Mouse (Mus musculus) MN1 (cell line): ENCODE measurements around the gene Adamtsl5.
A peak's percentile ranks its signal among the peaks of the same experiment; 100 is the strongest.

Source experiments
- DNase-seq: peaks from one replicate; pipeline ENCODE4 v3.0.0-alpha.2; 2016; ENCODE audit warnings: low spot score

The Adamtsl5 gene

DNA sequence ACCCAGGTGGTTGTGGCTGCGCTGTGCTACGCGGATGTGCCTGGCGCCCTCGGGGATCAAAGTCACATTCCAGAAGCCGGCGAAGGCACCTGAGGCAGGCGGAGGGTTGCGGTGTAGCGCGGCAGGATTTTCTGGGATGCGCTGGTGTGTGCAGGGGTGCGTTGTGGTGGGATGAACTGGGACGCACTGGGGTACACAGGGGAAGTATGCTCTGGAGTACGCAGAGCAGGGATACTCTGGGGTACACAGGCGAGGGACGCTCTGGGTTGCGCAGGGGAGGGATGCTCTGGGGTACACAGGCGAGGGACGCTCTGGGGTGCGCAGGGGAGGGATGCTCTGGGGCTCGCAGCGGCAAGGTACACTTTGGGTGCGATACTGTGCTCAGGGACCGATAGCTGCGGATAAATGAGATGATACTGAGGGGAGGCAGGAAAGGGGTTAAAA lies 5.9 kb downstream of the Adamtsl5 start:
- no peak for DNase-seq

DNA sequence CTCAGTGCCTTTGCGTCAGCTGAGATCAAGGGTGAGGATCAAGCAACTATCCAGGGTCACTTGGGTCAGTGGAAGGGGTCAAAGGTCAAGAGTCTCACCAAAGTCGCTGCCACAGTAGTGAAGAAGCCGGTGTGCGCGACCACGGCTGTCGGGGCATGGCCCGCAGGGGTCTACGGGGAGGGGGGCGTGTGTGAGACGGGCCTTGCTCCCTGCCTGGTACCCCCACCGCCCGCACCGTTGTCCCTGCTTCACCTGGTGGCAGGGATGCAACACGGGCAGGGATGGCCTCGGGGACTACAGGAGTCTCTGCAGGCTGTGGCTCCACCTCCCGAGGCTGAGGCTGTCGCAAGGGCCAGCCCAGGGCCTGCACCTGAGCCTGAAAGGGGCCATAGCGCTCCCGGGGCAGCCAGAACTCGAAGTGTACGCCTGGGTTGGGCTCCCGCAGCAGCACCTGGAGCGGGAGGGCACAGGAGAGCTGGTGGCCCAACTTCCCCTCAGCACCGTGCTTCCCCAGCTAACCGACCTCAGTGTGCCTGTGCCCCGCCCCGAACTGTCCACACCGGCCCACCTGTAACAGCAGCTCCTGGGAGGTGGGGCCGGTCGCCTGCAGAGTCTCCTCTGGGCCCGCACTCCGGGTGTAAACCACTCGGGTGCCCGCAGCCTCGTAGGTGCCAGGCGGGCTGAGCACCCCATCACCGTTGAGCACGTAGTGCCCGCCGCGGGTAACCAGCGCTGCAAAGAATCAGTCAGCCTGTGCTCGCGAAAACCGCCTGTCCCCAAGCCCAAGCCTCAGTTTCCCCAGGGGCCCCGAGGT lies 6.5 kb downstream of the Adamtsl5 start:
- DNase-seq, result no peak

DNA sequence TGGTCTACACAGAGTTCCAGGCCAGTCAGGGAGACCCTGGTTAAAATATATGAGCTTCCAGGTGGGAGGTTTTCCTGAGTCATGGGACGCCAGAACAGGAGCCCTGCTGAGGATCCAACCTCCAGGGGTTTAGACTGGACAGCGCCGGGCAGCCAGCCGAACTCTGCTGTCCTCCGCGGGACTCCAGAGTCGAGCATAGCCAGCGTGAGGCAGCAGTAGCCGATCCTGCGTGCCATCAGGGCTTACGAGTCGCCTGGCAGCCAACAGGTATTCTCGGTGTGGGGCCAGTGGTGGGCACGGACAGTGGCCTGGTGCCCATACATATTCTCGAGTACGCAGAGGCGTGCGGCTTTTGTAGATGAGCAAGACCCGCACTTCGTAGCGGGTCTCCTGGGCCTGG lies 7.2 kb downstream of the Adamtsl5 start:
- no peak for DNase-seq

DNA sequence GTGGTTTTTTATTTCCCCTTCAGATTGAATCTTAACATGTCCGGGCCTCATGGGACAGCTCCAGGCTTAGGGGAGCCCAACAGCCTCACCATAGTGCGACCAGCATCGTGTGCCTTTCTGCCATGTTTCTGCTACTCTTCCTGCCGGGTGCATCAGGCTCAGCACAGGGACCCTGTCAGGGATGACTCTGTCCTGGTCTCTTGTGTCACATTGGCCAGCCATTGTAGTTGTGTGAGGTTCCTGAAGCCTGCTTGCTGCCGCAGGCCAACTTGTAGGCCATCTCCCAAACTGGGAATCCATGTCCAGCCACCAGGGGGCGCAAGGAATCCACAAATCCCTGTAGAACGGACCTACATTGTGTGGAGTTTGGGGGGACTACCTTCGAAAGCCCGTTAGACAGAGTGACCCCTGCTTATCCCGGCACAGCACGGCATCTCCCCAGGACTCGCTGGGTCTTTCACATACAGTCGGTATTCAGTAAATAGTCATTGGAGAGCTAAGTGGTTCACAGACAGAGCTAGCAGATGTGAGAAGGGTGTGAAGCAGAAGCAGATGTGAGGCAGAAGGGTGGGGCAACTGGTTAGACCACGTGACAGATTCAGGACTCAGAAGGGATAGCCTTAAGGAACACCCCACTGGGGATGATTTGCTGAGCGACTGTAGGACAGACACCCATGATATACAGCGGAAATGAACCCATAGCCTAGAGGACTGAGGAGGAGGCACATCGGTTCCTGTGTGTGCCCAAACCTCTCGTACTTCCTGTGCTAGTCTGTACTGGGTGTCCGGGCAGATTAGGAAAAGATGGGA lies 8.1 kb downstream of the Adamtsl5 start:
- peak; percentile 79 for DNase-seq

DNA sequence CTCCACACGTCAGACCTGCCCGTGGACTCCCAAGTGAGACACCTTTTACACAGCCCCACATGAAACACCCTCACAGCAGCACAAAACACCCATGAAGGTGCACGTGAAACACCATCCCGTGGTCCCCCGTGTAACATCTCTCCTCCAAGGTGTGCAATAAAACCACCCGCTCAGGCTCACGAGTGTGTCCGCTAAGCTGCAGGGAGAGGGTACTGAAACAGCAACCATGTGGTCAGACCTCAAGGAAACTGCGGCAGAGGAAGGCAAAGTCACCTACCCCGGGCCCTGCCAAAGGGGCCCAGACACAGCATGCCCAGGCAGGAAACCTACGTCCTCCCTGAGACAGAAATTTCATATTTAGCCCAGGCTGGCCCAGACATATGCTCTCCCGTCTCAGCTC lies 11.9 kb downstream of the Adamtsl5 start:
- no peak for DNase-seq

DNA sequence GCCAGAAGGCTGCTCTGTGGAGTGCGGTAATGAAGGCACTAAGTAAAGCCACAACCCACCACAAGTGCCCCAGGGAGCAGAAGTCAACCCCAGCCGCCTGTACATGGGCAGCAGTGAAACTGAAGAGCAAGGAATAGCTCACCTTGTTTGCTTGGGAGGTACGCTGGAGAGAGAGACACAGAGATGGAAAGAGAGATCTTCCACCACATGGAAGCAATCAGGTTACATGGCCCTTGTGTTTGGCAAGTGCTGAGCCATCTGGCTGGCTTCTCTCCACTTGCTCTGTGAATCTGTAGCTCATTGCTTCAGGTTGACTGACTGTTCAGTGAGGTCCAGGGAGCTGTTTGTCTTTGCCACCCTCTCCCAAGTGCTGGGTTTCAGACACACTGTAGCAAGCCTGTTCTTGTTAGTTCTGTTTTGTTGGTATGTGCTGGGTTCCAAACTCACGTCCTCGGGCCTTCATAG lies 15.7 kb downstream of the Adamtsl5 start:
- peak; percentile 41 for DNase-seq

DNA sequence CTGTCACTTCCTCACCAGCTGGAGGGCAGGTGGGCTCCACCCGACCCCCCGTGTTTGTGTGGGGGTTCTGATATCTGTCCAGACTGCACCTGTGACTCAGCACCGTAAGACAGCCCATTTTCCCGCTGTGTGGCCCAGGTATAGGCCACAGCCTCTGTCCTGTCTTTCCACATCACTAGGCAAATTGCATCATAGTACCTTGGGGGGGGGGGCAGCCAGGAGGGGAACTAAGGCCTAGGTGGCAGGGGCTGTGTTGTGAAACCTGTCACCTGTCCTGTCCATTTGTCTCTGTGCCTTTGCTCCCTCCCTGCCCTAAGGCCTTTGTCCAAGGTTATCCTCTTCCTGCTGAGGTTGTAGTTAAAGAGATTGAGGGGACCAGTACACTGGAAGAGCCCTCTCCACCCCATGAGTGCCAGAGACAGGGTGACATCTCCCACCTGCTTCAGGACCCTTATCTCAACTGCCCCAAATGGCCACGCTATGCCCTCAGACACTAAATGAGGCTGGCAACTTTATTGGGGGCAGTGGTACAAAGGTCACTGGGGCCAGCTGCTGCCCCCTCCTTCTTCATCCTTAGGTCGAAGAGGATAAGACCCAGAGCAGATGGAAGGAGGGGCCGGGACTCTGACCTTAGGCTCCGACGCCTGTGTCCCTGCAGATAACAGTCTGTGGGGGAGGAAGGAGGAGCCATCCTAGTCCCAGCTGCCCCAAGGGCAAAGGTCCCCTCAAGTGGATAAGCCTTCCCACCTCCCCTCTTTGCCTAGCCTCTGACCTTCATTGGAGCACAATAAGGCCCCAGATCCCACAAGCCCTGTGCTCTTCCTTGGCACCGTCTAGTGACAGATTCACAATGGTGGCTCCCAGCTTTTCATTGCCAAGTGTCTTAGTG lies 16.3 kb downstream of the Adamtsl5 start:
- DNase-seq, result no peak

DNA sequence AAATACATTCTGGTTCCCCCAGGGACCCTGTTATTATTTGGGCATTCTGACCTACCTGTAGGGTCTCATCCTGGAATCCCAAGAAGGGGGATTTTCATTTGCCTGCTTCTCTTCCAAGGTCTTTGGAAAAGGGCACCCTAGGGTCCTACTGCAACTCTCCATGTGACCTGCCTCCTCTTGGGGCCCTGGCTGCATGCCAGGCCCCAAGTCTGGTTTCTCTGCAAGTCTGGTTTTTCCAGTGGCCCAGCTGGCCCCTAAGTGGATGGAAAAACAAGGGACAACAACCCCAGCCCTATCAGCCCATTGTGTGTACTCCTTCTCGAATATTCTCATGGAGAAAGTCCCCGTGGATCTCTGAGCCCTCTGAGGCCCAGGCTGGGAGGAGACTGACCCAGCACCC lies 17.3 kb downstream of the Adamtsl5 start:
- peak; percentile 48 for DNase-seq

DNA sequence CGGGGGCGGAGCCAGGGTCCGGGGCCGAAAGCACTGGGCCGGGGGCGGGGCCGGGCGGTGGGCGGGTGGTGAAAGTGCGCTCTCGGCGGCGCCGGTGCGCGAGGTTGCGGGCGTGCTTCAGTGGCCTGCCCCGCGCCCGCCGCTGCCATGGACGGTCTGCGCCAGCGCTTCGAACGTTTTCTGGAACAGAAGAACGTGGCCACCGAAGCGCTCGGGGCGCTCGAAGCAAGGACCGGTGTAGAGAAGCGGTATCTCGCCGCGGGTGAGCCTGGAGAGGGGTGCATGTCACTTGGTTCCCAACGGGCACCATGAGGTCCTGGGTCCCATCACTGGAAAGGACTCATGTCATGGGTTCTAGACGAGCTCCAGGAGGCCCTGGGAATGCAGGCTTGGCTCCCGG lies 18.1 kb downstream of the Adamtsl5 start:
- no peak for DNase-seq

DNA sequence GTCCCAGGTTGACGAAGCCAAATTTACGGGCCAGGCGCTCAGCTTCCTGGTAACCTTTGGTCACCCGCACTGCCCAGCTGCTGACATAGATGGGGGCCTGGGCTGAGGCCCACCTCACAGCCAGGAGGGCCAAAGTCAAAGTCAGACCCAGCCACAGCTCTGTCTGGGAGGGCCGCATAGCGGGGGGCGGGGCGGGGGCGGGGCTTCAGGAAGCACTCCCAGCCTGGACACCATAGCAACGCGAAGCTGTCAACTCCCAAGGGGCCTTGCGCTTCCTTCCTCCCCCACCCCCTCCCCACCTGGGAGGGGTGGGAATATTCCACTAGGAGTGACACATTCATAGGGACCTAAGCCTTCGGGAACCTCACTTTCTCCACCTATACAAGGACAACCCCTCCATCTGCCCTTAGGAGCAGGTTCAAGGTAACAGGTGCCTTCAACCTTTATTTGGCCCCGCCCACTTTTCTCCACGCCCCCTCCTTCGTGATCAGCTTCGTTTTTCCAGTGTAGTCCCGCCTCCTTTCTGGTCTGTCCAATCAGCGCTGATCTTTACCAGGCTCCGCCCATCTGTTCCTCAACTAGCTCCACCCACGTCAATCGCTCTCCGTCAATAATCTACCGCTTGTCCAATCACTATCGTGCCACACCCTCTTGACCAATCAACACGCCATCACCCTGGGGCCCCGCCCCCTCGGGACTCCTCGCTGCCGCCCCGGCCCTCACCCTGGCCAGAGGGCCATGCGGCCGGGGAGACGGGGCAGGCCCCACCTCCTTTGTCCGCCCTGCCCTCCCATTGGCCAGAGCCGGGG lies 18.7 kb downstream of the Adamtsl5 start, which contains the start of the genes Pcsk4 and Reep6:
TSS of gene Pcsk4 (minus strand) at position 226 of the 809 bp plus-strand sequence.
TSS of gene Reep6 (plus strand) at position 681 of the 809 bp plus-strand sequence.
- DNase-seq, result peak; percentile 96

DNA sequence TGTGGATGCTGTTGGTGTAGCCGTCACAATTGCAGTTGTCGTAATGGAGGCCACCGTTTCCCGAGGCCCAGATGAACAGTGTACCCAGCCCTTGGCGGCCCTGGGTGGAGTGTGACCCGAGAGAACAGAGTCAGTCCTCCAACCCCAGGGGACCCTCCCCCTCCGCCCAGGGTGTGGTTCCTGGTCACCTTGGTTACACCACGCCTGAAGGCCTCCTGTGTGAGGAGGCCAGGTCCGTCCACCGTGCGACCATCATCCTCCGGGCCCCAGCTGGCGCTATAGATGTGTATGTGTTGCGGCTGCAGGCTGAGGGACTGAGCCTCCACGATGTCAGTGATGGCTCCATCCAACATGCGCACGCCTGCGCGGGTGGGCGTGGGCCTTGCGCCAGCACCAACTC lies 23.2 kb downstream of the Adamtsl5 start:
- no peak for DNase-seq

DNA sequence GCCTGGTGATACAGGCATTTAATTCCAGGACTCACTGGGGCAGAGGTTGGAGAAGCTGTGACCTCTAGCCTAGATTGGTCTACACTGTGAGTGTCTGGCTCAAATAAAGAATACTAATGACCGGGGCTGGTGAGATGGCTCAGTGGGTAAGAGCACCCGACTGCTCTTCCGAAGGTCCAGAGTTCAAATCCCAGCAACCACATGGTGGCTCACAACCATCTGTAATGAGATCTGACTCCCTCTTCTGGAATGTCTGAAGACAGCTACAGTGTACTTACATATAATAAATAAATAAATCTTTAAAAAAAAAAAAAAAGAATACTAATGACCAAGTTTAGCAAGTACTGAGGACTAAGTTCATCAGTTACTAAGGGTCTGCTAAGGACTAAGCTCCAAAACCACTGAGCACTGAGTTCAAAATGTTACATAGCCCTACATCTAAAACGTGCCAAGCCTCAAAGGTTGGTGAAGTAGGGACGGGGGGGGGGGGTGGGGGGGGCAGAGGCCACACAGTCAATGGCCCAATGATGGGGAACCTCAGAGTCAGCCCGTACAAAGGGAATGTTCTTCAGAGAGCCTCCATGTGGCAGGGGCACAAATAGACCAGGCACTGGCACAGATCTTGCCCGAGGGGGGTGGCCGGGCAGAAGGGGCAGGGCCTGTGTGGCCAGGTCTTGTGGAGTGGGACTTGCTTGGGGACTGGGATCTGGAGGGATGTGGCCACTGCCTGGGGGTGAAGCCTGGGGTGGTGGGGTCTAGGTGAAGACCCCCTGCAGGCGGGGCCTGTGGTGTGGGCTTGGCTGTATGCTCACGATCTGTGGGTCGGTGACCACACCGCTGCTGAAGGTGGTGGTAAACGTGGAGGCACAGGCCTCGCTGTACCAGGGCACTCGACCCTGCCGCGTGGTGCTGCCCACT lies 23.8 kb downstream of the Adamtsl5 start:
- DNase-seq, result no peak

DNA sequence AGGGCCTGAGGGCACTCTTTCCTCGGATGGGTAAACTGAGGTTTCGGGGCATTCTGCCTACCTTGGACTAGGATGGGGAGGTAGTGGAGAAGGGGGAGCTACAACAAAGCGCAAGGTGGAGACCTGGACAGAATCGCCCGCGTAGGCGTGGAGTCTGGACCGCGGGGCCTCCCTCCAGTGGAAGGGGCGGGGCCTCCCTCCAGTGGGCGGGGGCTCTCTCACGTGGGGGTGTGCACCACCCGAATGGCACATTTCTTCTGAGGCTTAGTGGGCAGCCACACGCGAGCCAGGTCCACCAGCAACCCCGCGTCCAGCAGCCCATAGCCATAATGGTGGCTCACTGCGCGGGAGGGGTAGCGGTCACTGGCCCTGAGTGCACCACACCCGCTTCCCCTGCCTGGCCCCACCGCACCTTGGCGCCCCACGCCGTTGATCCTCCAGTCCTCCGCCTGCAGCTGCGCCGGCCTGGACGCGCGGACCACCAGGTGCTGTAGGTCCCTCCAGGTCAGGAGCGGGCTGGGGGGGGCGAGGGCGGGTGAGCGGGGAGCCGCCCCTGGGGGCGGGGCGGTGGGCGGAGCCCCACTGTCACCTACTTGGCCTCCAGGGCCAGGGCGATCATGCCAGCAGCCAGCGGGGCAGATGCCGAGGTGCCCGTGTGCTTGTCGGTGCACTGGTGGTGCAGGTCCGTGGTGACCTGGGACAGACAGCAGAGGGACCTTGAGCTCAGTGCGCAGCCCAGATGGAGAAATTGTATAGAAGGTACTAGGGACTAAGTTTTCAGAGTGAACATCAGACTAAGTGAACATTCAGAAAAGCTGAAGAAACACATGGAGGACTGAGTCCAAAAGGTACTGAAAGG lies 24.7 kb downstream of the Adamtsl5 start:
- DNase-seq, result peak; percentile 66

DNA sequence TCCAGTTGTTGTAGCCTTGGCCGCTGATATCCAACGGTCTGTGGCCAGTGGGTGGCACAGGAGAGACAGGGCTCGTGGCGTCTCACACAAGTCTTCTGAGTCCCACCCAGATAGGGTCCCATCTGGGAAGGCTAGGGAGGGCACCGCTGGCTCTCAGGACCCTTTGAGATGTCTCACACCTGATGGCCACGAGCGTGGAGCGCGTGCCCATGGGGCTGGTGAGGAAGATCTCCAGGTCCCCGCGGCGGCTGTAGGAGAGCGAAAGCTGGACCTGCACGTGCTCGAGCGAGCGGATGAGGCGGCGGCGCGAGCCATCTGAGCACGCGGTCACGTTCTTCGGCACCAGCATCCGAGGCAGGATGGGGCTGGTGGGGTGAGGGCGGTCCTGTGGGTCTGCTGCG lies 25.4 kb downstream of the Adamtsl5 start:
- DNase-seq, result peak; percentile 43

DNA sequence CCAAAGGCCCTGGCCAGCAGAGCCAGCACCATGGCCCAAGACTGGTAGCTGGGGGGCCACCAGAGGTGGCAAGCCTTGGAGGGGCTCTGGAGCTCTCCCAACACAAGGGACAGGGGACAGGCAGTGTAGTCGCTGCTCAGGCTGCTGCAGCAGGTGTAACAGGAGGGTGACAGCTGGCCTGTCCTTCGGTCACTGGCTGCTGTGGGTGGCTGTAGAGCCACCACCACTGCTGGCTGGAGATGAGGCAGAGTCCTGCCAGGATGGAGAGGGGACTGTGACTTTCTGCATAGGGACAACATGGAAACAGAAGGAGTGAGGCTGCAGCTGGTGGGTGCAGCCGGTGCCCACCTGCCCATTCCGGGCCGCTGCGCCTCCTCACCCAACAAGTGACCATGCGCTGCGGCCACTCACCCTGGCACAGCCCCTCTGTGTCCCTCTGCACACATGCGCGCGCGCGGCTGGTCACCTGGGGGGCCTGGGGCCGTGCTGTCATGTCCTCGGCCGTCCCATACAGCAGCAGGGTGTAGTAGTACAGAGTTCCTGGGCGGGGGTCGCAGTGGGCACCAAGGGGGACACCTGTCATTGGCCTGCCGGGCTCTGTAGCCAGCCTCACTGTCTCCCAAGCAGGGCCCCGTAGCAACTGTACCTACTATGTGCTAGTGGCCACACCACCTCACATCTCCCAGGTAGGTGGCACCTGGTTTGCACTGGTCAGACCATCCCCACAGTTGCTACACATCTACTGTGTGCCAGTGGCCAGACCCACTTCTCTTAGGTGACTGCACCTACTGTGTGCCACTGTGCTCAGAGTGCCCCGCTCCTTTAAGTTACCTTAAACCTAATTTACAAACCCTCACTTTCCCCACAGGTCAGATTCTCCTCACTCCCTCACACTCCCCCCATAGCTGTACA lies 26.3 kb downstream of the Adamtsl5 start:
- DNase-seq, result no peak

DNA sequence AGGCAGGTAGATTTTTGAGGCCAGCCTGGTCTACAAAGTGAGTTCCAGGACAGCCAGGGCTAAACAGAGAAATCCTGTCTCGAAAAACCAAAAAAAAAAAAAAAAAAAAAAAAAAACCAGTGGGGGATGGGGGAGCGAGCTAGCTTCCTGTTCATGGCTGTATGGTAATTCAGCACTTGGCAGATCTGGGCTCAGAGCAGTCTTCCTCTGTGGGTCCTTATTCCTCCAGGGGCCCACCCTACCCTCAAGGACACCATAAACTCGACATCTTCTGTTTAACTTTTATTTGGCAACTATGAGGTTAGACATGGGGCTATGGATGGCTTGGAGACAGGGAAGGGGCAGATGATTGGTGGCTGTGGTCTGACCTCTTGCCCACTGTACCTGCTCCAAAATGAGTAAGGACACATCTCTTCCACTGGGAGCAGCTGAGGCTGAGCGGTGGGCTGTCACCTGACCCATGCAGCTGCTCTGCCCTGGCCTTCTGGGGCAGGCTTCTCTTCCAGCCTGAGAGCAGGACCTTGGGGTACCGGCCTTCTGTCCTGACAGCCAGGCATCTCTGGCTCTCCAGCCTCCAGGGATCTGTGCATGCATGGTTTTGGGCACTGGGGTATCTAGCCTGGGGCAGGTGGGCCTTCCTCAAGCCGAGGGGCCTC lies 27.1 kb downstream of the Adamtsl5 start:
- DNase-seq, result no peak

DNA sequence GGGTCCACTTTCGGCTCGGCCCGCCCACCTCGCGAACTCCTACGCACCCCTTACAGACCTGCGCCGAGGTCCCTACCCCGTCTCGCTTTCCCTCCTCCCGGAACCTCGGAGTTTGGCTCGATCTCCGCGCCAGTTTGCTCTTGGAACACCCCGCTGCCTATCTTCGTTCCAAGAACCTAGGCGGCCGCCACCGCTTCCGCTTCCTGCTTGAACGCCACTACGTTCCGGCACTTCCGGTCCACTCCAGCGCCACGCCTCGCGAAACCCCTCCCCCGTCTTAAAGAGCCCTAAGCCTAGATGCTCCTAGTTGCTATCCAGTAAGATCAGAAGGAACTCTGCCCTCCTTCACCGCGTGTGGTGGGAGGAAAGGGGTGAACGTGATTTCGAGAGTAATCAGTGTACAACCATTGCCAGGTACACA lies 27.9 kb downstream of the Adamtsl5 start, which contains the start of gene 2310011J03Rik:
TSS of gene 2310011J03Rik (minus strand) at position 198 of the 421 bp plus-strand sequence.
- peak; percentile 87 for DNase-seq
